Mouse (Mus musculus): ENCODE data around the gene Zmynd8.

The Zmynd8 gene

DNA sequence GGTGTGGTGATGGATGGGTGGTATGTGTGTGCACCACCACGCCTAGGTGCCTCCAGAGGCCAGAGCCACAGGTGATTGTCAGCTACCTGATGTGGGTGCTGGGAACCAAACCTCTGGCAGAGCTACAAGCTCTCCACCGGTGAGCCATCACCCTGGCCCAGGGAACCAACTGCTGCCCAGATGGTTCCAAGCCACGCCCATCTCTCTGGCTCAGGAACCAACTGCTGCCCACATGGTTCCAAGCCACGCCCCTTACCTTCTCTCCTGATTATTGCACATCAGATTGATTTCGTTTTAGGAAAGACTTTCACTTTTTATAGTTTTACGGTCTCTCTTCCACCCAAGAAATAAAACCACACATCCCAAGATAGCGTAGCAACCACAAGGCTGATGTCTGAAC lies 150.8 kb downstream of the Zmynd8 start:
- DNase-seq (ENCODE audit: low read depth), result peak; percentile 31

DNA sequence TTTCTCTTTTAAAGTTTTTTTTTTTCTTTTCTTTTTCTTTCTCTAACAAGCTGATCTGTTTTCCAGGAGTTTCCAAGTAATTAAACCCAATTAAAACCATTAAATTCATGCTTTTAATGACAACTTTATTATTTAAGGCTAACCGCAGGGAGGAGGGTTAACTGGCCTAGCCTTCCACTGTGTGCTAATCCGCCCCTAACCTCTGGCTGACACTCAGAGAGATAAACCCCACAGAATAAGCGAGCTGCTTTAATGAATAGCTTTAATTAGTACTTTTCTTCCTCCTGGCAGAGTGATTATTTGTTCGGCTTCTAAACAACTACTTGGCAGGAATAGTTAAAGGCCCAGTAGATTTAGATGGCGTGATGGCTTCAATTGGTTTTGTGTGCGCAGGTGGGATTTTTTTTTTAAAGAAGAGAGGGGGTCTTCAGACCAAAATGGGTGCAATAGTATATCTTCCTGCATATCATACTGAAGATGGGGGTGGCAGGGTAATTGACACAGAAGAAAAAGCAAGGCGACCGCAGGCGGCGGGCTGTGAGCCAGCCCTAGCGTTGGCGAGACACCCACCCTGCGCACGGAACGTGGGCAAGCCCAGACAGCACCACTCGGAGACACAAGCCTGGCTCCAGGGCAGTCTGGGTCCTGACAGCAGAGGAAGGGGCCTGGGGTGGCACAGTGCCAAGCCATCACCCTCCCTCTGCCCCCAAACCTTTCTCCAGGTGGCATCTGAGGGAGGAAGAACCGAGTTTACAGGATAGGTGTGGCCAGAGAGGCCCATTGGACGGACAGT lies 153.3 kb downstream of the Zmynd8 start:
- DNase-seq (ENCODE audit: low read depth), result no peak

DNA sequence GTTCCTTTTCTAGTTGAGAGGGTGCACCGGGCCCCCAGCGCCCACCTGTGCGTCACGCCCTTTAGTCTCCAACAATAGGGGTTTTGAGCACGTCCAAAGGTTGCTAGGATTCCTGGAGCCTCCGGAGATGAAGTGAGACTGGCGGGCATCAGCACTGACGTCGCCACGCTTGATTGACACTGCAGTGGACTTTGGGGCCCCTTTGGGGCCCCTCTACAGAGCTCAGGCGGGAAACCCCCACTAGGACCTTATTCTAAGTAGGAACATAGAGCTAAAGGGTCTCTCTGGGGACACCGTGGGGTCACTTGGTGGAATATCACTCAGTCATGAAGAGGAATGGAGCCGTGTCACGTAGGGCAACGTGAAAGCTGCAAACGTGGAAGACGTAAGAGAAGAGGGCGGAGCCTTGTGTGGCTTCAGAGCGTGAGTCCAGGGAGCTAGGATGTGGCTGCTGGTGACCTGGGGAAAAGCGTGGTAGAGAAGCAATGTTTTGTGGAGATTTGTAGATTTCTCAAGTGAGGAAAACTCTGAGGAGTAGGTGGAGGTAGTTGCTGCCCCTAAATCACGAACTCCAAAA lies 156.5 kb downstream of the Zmynd8 start:
- no peak for DNase-seq (ENCODE audit: low read depth)

DNA sequence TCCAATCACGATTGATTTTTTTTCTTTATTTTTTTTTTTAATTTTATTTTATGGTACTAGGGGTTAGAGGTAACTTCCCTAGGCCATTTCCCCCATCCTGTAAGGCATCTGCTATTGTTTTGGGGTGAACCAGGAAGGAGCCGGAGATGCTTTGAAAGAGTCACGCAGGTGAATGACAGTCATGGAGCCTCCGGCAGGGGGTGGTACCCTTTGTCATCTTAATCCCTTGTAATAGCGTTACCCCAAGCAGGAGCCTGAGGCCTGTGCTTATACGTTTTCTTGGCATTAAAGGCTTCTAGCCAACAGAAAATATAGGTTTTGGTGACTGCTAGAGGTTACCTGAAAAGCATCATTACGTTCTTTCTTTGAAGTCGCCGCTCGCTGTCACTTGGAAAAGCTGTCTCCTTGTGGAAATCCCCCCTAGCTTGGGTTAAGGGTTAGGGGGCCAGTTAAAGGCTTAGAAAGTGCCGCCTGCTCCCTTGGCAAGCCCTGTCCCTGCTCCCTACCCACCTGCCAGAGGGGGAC lies 157.2 kb downstream of the Zmynd8 start:
- no peak for DNase-seq (ENCODE audit: low read depth)

DNA sequence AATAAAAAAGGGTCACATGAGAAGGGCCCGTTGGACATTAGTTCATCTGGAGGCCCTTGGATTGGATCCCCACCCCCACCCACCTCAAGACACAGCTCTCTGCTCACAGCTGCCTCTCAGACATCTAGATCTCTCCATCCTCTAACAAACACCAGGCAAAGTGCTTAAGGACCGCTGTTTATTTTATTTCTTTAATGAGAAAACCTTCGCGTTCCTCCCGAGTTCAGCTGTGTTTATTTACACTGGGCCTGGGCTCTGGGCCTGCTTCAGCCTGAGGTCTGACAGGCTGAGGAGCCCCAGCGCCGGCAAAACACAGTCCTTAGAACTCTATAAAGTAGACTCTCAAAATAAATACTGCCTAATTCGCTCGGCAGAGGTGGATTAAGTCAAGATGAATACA lies 157.8 kb downstream of the Zmynd8 start:
- peak; percentile 22 for DNase-seq (ENCODE audit: low read depth)

DNA sequence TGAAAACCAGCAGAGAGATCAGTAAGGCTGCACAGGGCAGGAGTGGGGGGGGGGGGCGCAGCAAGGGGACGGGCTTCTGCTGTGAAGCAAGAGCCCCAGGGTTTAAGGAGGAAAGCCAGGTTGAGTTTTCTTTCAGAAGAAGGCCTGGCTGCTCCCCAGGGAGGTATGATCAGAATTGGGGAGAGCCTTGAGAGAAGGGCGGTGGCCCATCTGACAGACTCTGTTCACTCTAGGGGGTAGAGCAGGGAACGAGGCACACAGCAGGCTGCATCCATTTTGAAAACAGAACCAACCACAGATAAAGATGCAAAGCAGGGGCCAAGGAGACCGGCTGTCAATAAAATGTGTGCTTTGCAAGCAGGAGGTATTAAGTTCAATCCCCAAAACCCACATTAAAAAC lies 158.4 kb downstream of the Zmynd8 start:
- DNase-seq (ENCODE audit: low read depth), result no peak

DNA sequence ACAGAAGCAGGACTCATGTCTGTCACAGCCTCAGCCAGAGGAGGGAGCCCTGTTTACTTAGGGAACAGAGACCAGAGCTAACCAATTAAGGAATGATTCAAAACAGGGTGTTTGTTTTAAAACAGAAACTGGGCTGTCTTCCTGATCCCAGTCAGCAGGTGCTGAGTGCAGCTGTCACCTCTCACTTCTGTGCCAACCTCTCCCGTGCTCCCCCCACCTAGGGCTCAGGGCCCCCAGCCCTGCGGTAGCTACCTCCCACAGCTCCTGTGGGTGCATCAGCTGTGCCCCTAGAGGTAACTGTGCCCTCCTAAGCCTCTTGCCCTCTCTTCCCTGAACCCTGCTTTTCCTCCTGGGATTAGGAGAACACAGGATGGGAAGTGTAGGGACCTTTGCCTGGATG lies 162.5 kb downstream of the Zmynd8 start:
- DNase-seq (ENCODE audit: low read depth), result no peak

Data from NIH3T3 (cell line).